Comparison of ENCODE assay signal across 20 mouse cellular contexts in genomic region chr5:97953241-97953920, GRCm38 (mm10).
DNase-seq lines count a peak whose midpoint lies in the region; ATAC-seq and TF ChIP-seq lines count a peak whose summit lies in the region.
"Had no signal": no experiment of that assay in that cellular context is flagged by ENCODE, and none has a peak within 500 bp of the region (broad histone marks: within the 10 kb centered on the region; RNA-seq: fewer than 3 reads in every experiment).

No protein-coding gene starts in this region.

- H3K27me3 ChIP-seq in hindbrain, postnatal 0 days (ENCODE audit: insufficient read depth, low read length) = no peaks in the 10 kb centered on the region
- H3K27me3 ChIP-seq in hindbrain, embryonic 14.5 days (ENCODE audit: control insufficient read depth, insufficient read depth, low read length) = no peaks in the 10 kb centered on the region
- H3K27me3 ChIP-seq in midbrain, postnatal 0 days (ENCODE audit: insufficient read depth, low read length) = no peaks in the 10 kb centered on the region
- no peaks in the 10 kb centered on the region for H3K27me3 ChIP-seq in midbrain, embryonic 10.5 days (ENCODE audit: low read depth, poor library complexity, severe bottlenecking)
- H3K27me3 ChIP-seq in forebrain, embryonic 16.5 days (replicated peaks; ENCODE audit: control insufficient read depth, insufficient read depth, low read length) = no peaks in the 10 kb centered on the region
- H3K27me3 ChIP-seq: hindbrain, embryonic 15.5 days; liver, embryonic 13.5 days; midbrain, embryonic 13.5 days had no signal

- no peaks in the 10 kb centered on the region for H3K36me3 ChIP-seq in hindbrain, postnatal 0 days (ENCODE audit: insufficient read depth, low read length)
- no peaks in the 10 kb centered on the region for H3K36me3 ChIP-seq in hindbrain, embryonic 14.5 days (replicated peaks; ENCODE audit: control insufficient read depth, insufficient read depth)
- H3K36me3 ChIP-seq in midbrain, postnatal 0 days (ENCODE audit: insufficient read depth, low read length) = no peaks in the 10 kb centered on the region
- H3K36me3 ChIP-seq in midbrain, embryonic 10.5 days = peaks cover 9% of the 10 kb centered on the region; the same call in 1 of the 2 replicates
- no peaks in the 10 kb centered on the region for H3K36me3 ChIP-seq in forebrain, embryonic 16.5 days (ENCODE audit: control insufficient read depth, insufficient read depth)
- H3K36me3 ChIP-seq: hindbrain, embryonic 15.5 days; liver, embryonic 13.5 days; midbrain, embryonic 13.5 days had no signal

- H3K4me1 ChIP-seq in hindbrain, postnatal 0 days (ENCODE audit: insufficient read depth, low read length) = no peaks in the 10 kb centered on the region
- H3K4me1 ChIP-seq in hindbrain, embryonic 14.5 days (replicated peaks; ENCODE audit: control insufficient read depth, insufficient read depth, low read length) = no peaks in the 10 kb centered on the region
- no peaks in the 10 kb centered on the region for H3K4me1 ChIP-seq in midbrain, postnatal 0 days (ENCODE audit: insufficient read depth, low read length)
- H3K4me1 ChIP-seq in midbrain, embryonic 10.5 days = no peaks in the 10 kb centered on the region
- H3K4me1 ChIP-seq in forebrain, embryonic 16.5 days (replicated peaks; ENCODE audit: control insufficient read depth, insufficient read depth, low read length) = no peaks in the 10 kb centered on the region
- H3K4me1 ChIP-seq: hindbrain, embryonic 15.5 days; liver, embryonic 13.5 days; midbrain, embryonic 13.5 days had no signal

- peak; percentile 11 for DNase-seq in hindbrain, postnatal 0 days (ENCODE audit: low spot score)
- no peak for DNase-seq in hindbrain, embryonic 14.5 days (ENCODE audit: low spot score)
- DNase-seq in midbrain, postnatal 0 days (ENCODE audit: low spot score) = peak; percentile 12
- DNase-seq in midbrain, embryonic 10.5 days (ENCODE audit: low spot score) = no peak
- DNase-seq in right cerebral cortex, postnatal 4 days = peak; percentile 6
- DNase-seq in T-cell, adult 2 months (ENCODE audit: low spot score) = no peak
- DNase-seq: adrenal gland, adult 8-10 months; cerebellum, adult 8-10 months; embryo, embryonic 11 days; gastrocnemius, postnatal 10 days; heart, postnatal 14 days; kidney, adult 8-10 months; liver, embryonic 13.5 days; lung, postnatal 4 days; thymus, adult 2 months had no signal

- TF ChIP-seq CTCF in hindbrain, postnatal 0 days (IDR thresholded peaks at IDR 0.05; ENCODE audit: low read depth) = no peak
- no peak for TF ChIP-seq CTCF in midbrain, postnatal 0 days (IDR thresholded peaks at IDR 0.05)

- 44% methylated on average over 11 of the region's 11 CpGs for WGBS in hindbrain, postnatal 0 days
- WGBS in hindbrain, embryonic 14.5 days = 67% methylated on average over 11 of the region's 11 CpGs
- 61% methylated on average over 11 of the region's 11 CpGs for WGBS in midbrain, postnatal 0 days
- WGBS in midbrain, embryonic 10.5 days = 93% methylated on average over 11 of the region's 11 CpGs
- 44% methylated on average over 11 of the region's 11 CpGs for WGBS in forebrain, embryonic 16.5 days

- ATAC-seq in hindbrain, postnatal 0 days = no peak
- no peak for ATAC-seq in hindbrain, embryonic 14.5 days (ENCODE audit: low FRiP score)
- ATAC-seq in midbrain, postnatal 0 days (ENCODE audit: low FRiP score) = no peak
- peak; percentile 89 for ATAC-seq in forebrain, embryonic 16.5 days
- ATAC-seq: CD4-positive, CD25-positive, alpha-beta regulatory T cell, adult 4 months; midbrain, embryonic 13.5 days had no signal

- H3K4me3 ChIP-seq in hindbrain, postnatal 0 days (ENCODE audit: low read length) = no peak overlapping the region
- no peak overlapping the region for H3K4me3 ChIP-seq in hindbrain, embryonic 14.5 days (replicated peaks; ENCODE audit: low read length)
- H3K4me3 ChIP-seq in midbrain, postnatal 0 days (ENCODE audit: low read depth, low read length) = no peak overlapping the region
- H3K4me3 ChIP-seq in midbrain, embryonic 10.5 days = no peak overlapping the region
- H3K4me3 ChIP-seq in forebrain, embryonic 16.5 days (replicated peaks; ENCODE audit: low read length) = no peak overlapping the region
- H3K4me3 ChIP-seq: erythroblast, embryonic 14.5 days; hindbrain, embryonic 15.5 days; liver, embryonic 13.5 days; midbrain, embryonic 13.5 days had no signal

- H3K27ac ChIP-seq in hindbrain, postnatal 0 days = no peak overlapping the region
- H3K27ac ChIP-seq in hindbrain, embryonic 14.5 days = no peak overlapping the region
- no peak overlapping the region for H3K27ac ChIP-seq in midbrain, postnatal 0 days (ENCODE audit: low read depth, low read length)
- H3K27ac ChIP-seq in midbrain, embryonic 10.5 days (replicated peaks) = no peak overlapping the region
- H3K27ac ChIP-seq in forebrain, embryonic 16.5 days (ENCODE audit: low read length) = peak overlapping the region; percentile 52
- H3K27ac ChIP-seq: hindbrain, embryonic 15.5 days; liver, embryonic 13.5 days; midbrain, embryonic 13.5 days had no signal

- H3K9me3 ChIP-seq in hindbrain, postnatal 0 days (ENCODE audit: low read length) = no peaks in the 10 kb centered on the region
- no peaks in the 10 kb centered on the region for H3K9me3 ChIP-seq in hindbrain, embryonic 14.5 days (ENCODE audit: control insufficient read depth, low read length)
- H3K9me3 ChIP-seq in midbrain, postnatal 0 days (ENCODE audit: low read length) = no peaks in the 10 kb centered on the region
- H3K9me3 ChIP-seq in midbrain, embryonic 10.5 days (replicated peaks) = no peaks in the 10 kb centered on the region
- no peaks in the 10 kb centered on the region for H3K9me3 ChIP-seq in forebrain, embryonic 16.5 days (ENCODE audit: control insufficient read depth, low read length)
- H3K9me3 ChIP-seq: hindbrain, embryonic 15.5 days; liver, embryonic 13.5 days; midbrain, embryonic 13.5 days had no signal

- H3K9ac ChIP-seq in hindbrain, postnatal 0 days (replicated peaks; ENCODE audit: low read length) = no peak overlapping the region
- no peak overlapping the region for H3K9ac ChIP-seq in hindbrain, embryonic 14.5 days
- no peak overlapping the region for H3K9ac ChIP-seq in midbrain, postnatal 0 days (replicated peaks; ENCODE audit: low read length, poor library complexity, severe bottlenecking)
- H3K9ac ChIP-seq in forebrain, embryonic 16.5 days (replicated peaks; ENCODE audit: low read depth, low read length) = no peak overlapping the region
- H3K9ac ChIP-seq: hindbrain, embryonic 15.5 days; liver, embryonic 13.5 days; midbrain, embryonic 13.5 days had no signal

- peak overlapping the region; percentile 13; the same call in 1 of the 2 replicates for H3K4me2 ChIP-seq in hindbrain, postnatal 0 days (ENCODE audit: low read depth, low read length)
- no peak overlapping the region for H3K4me2 ChIP-seq in hindbrain, embryonic 14.5 days (replicated peaks)
- H3K4me2 ChIP-seq in midbrain, postnatal 0 days (ENCODE audit: low read depth, low read length, poor library complexity, severe bottlenecking) = no peak overlapping the region
- H3K4me2 ChIP-seq in forebrain, embryonic 16.5 days (ENCODE audit: low read length) = no peak overlapping the region
- H3K4me2 ChIP-seq: hindbrain, embryonic 15.5 days; liver, embryonic 13.5 days; midbrain, embryonic 13.5 days had no signal

Comparison
In these comparisons a context has a peak if more than half of its experiments do, and no peak if none do; other contexts are left out.
1. DNase-seq: peak in hindbrain, postnatal 0 days (single experiment), midbrain, postnatal 0 days (single experiment) and right cerebral cortex, postnatal 4 days (single experiment); none in hindbrain, embryonic 14.5 days (single experiment), midbrain, embryonic 10.5 days (single experiment) and T-cell, adult 2 months (single experiment).